8 mouse cellular contexts compared by ENCODE assay signal in the genomic region with DNA sequence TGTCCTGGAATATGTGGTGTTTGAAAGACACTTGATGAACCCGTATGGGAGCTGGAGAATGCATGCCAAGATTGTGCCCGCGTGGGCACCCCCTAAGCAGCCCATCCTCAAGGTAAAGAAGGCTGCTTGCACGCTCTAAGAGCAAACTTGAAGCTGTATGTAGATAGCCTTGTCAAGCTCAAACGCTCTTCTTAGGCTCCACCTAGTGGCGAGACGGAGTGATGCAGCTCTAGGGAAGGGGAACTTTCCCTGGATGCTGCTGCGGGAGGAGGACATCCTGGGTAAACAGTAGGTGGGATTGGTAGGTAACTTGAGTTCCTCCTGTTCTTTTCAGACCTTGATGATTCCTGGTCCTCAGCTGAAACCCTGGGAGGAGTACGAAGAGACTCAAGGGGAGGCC. TPM values are rescaled to one million over a fixed set of nuclear protein-coding genes. Genes with fewer than 3 reads are reported as not detected.
DNase-seq lines count a peak whose midpoint lies in the region; ATAC-seq and TF ChIP-seq lines count a peak whose summit lies in the region.

No protein-coding gene starts in this region.

- peak; percentile 88 for TF ChIP-seq CTCF in liver, adult 2 months (IDR thresholded peaks at IDR 0.05; ENCODE audit: low read depth, low read length)
- peak; percentile 97 for TF ChIP-seq CTCF in liver, embryonic 14.5 days (IDR thresholded peaks at IDR 0.05; ENCODE audit: low read depth)

- intact Hi-C loops in heart, postnatal 36 days (cut with DNase I), result loop anchor here (2.0 kb wide), 1 partner anchor 129 kb away; no protein-coding TSS in a partner anchor

- peaks cover 5% of the 10 kb centered on the region for H3K4me1 ChIP-seq in liver, adult 2 months (ENCODE audit: control insufficient read depth, insufficient read depth, low read length)
- 0 out of 2 replicates have a peak, but pooled peaks cover 3% of the 10 kb centered on the region for H3K4me1 ChIP-seq in liver, embryonic 11.5 days (replicated peaks; ENCODE audit: control insufficient read depth, insufficient read depth, low read length)
- H3K4me1 ChIP-seq in liver, embryonic 14.5 days (replicated peaks; ENCODE audit: control insufficient read depth in 2 of 2, insufficient read depth in 2 of 2, low read length in 1 of 2), result peaks cover 0 to 3% of the 10 kb centered on the region in 2 experiments; a peak in 1 of 4 replicates

- H3K27ac ChIP-seq in liver, adult 2 months (replicated peaks; ENCODE audit: insufficient read depth, low read depth, low read length), result no peak overlapping the region
- H3K27ac ChIP-seq in liver, embryonic 11.5 days (ENCODE audit: low read depth, low read length), result no peak overlapping the region
- no peak overlapping the region for H3K27ac ChIP-seq in liver, embryonic 14.5 days

- no peak overlapping the region for H3K4me2 ChIP-seq in liver, embryonic 11.5 days
- no peak overlapping the region for H3K4me2 ChIP-seq in liver, embryonic 14.5 days (ENCODE audit: low read depth)

- H3K36me3 ChIP-seq in liver, adult 2 months (ENCODE audit: control insufficient read depth, insufficient read depth, low read length), result peaks cover 17% of the 10 kb centered on the region
- peaks cover 43% of the 10 kb centered on the region for H3K36me3 ChIP-seq in liver, embryonic 11.5 days (ENCODE audit: control insufficient read depth, insufficient read depth, low read length)
- peaks cover 15% of the 10 kb centered on the region for H3K36me3 ChIP-seq in liver, embryonic 14.5 days (replicated peaks; ENCODE audit: control insufficient read depth, insufficient read depth, low read depth)

- H3K79me2 ChIP-seq in liver, adult 2 months (ENCODE audit: control insufficient read depth, insufficient read depth, low read length), result no peaks in the 10 kb centered on the region

- WGBS in liver, adult 2 months, result 24% methylated on average over 9 of the region's 9 CpGs
- 29% methylated on average over 9 of the region's 9 CpGs for WGBS in liver, embryonic 11.5 days
- WGBS in liver, embryonic 14.5 days (ENCODE audit: insufficient replicate concordance), result 22% methylated on average over 9 of the region's 9 CpGs

- no peak for TF ChIP-seq POLR2A in liver, adult 2 months (IDR thresholded peaks at IDR 0.05; ENCODE audit: extremely low read depth, insufficient read depth, low read length)

- TF ChIP-seq EP300 in liver, embryonic 14.5 days (IDR thresholded peaks at IDR 0.05; ENCODE audit: low read depth), result no peak

- peak; percentile 48 to 64 for DNase-seq in adrenal gland, adult 18-20 months (ENCODE audit: low spot score in 2 of 2)
- DNase-seq in adrenal gland, adult 8-10 months, result no peak
- DNase-seq in liver, adult 2 months (ENCODE audit: extremely low read depth, low read depth, low spot score), result peak; percentile 39
- no peak for DNase-seq in liver, embryonic 11.5 days (ENCODE audit: low spot score)
- peak; percentile 66 for DNase-seq in c-Kit-positive CD71-positive TER-119-positive erythroid progenitor cells, embryonic 14.5 days (ENCODE audit: low spot score)
- DNase-seq in heart, postnatal 36 days, result peak; percentile 65 to 78
- DNase-seq in liver, embryonic 14.5 days (ENCODE audit: low read depth in 3 of 3, low spot score in 3 of 3), result peak in 2 of 3 experiments; percentile 37 to 49
- DNase-seq in right cerebral cortex, postnatal 25 days, result peak; percentile 59

- H3K27me3 ChIP-seq in liver, adult 2 months (ENCODE audit: control insufficient read depth, insufficient read depth, low read length), result no peaks in the 10 kb centered on the region
- H3K27me3 ChIP-seq in liver, embryonic 11.5 days (replicated peaks; ENCODE audit: control insufficient read depth, insufficient read depth, low read length), result no peaks in the 10 kb centered on the region
- H3K27me3 ChIP-seq in liver, embryonic 14.5 days (ENCODE audit: control insufficient read depth, insufficient read depth, low read length), result no peaks in the 10 kb centered on the region

- H3K9ac ChIP-seq in liver, adult 2 months (ENCODE audit: low read depth, low read length), result no peak overlapping the region
- H3K9ac ChIP-seq in liver, embryonic 11.5 days (ENCODE audit: low read depth, low read length), result no peak overlapping the region
- no peak overlapping the region for H3K9ac ChIP-seq in liver, embryonic 14.5 days (replicated peaks)

- ATAC-seq in liver, embryonic 11.5 days (replicated peaks; ENCODE audit: low FRiP score), result no peak
- ATAC-seq in liver, embryonic 14.5 days (ENCODE audit: insufficient read depth), result no peak

- no peak overlapping the region for H3K4me3 ChIP-seq in liver, adult 2 months (ENCODE audit: insufficient read depth, low read depth, low read length)
- H3K4me3 ChIP-seq in liver, embryonic 11.5 days (ENCODE audit: low read depth, low read length), result no peak overlapping the region
- no peak overlapping the region for H3K4me3 ChIP-seq in liver, embryonic 14.5 days (ENCODE audit: insufficient read depth in 1 of 2, low read depth in 2 of 2, low read length in 2 of 2)

- no peaks in the 10 kb centered on the region for H3K9me3 ChIP-seq in liver, embryonic 11.5 days (ENCODE audit: control insufficient read depth, low read length)
- H3K9me3 ChIP-seq in liver, embryonic 14.5 days (ENCODE audit: control insufficient read depth, low read length), result no peaks in the 10 kb centered on the region

RNA-seq across cellular contexts. Expression of a gene that starts 12.6 kb away (rescaled TPM):
- total RNA-seq in adrenal gland, adult 18-20 months (2021), result 10 to 100 TPM; 29.7 to 40.0 TPM
- total RNA-seq in adrenal gland, adult 8-10 months (2022), result 10 to 100 TPM; 31.1 to 42.8 (median 35.9) TPM
- total RNA-seq in liver, adult 2 months (2014; rRNA removed), result 19.0 and 19.9 TPM in 2 replicates
- polyA plus RNA-seq in liver, adult 2 months (2012; rRNA removed), result 12.8 and 13.3 TPM in 2 replicates
- 62.4 and 63.2 TPM in 2 replicates for polyA plus RNA-seq in liver, embryonic 11.5 days (2014; fragmentation: Nextera tagmentation; extraction: Ambion mirVana)
- total RNA-seq in heart, postnatal 36 days (2021), result 10 to 100 TPM; 55.3 to 65.3 TPM
- 7.7 and 13.1 TPM in 2 replicates for polyA plus RNA-seq in liver, embryonic 14.5 days (2012; rRNA removed)
- 22.8 and 26.4 TPM in 2 replicates for polyA plus RNA-seq in liver, embryonic 14.5 days (2014; fragmentation: Nextera tagmentation; extraction: Ambion mirVana)

RNA-seq across cellular contexts. Expression of a gene that starts 23.7 kb away (rescaled TPM):
- total RNA-seq in adrenal gland, adult 18-20 months (2021), result 1 to 10 TPM; 1.3 to 2.0 TPM
- 1 to 10 TPM in 3 of 4 experiments, under 1 TPM in 1; 0.96 to 6.4 (median 4.0) TPM for total RNA-seq in adrenal gland, adult 8-10 months (2022)
- not detected in 2 replicates for total RNA-seq in liver, adult 2 months (2014; rRNA removed)
- polyA plus RNA-seq in liver, adult 2 months (2012; rRNA removed), result 0.01 TPM in 1 of 2 replicates, not detected in the other
- polyA plus RNA-seq in liver, embryonic 11.5 days (2014; fragmentation: Nextera tagmentation; extraction: Ambion mirVana), result 0.03 TPM in 2 replicates
- total RNA-seq in heart, postnatal 36 days (2021), result under 1 TPM; 0.08 to 0.11 TPM
- polyA plus RNA-seq in liver, embryonic 14.5 days (2012; rRNA removed), result 0.01 TPM in 1 of 2 replicates, not detected in the other
- polyA plus RNA-seq in liver, embryonic 14.5 days (2014; fragmentation: Nextera tagmentation; extraction: Ambion mirVana), result not detected in 2 replicates

RNA-seq across cellular contexts. Expression of a gene that starts 34.2 kb away (rescaled TPM):
- 10 to 100 TPM; 21.1 to 22.2 TPM for total RNA-seq in adrenal gland, adult 18-20 months (2021)
- total RNA-seq in adrenal gland, adult 8-10 months (2022), result 10 to 100 TPM; 22.2 to 28.3 (median 24.9) TPM
- 4.0 TPM in 2 replicates for total RNA-seq in liver, adult 2 months (2014; rRNA removed)
- polyA plus RNA-seq in liver, adult 2 months (2012; rRNA removed), result 3.1 and 3.7 TPM in 2 replicates
- 2.2 and 2.4 TPM in 2 replicates for polyA plus RNA-seq in liver, embryonic 11.5 days (2014; fragmentation: Nextera tagmentation; extraction: Ambion mirVana)
- 10 to 100 TPM; 18.3 to 19.6 TPM for total RNA-seq in heart, postnatal 36 days (2021)
- polyA plus RNA-seq in liver, embryonic 14.5 days (2012; rRNA removed), result 2.1 and 2.4 TPM in 2 replicates
- 0.38 and 0.53 TPM in 2 replicates for polyA plus RNA-seq in liver, embryonic 14.5 days (2014; fragmentation: Nextera tagmentation; extraction: Ambion mirVana)

RNA-seq across cellular contexts. Expression of a gene that starts 47.7 kb away (rescaled TPM):
- total RNA-seq in adrenal gland, adult 18-20 months (2021), result 10 to 100 TPM; 72.7 to 88.5 TPM
- total RNA-seq in adrenal gland, adult 8-10 months (2022), result 100 to 1,000 TPM in 2 of 4 experiments, 10 to 100 TPM in 2; 79.8 to 128 (median 106) TPM
- 12.2 and 21.2 TPM in 2 replicates for total RNA-seq in liver, adult 2 months (2014; rRNA removed)
- polyA plus RNA-seq in liver, adult 2 months (2012; rRNA removed), result 7.1 and 9.1 TPM in 2 replicates
- 52.1 and 60.2 TPM in 2 replicates for polyA plus RNA-seq in liver, embryonic 11.5 days (2014; fragmentation: Nextera tagmentation; extraction: Ambion mirVana)
- total RNA-seq in heart, postnatal 36 days (2021), result 10 to 100 TPM; 79.6 to 87.6 TPM
- 4.3 and 8.5 TPM in 2 replicates for polyA plus RNA-seq in liver, embryonic 14.5 days (2012; rRNA removed)
- polyA plus RNA-seq in liver, embryonic 14.5 days (2014; fragmentation: Nextera tagmentation; extraction: Ambion mirVana), result 14.4 and 15.1 TPM in 2 replicates

Comparison
In these comparisons a context has a peak if more than half of its experiments do, and no peak if none do; other contexts are left out.
1. DNase-seq: peak in adrenal gland, adult 18-20 months (2 of 2), liver, adult 2 months (single experiment), c-Kit-positive CD71-positive TER-119-positive erythroid progenitor cells, embryonic 14.5 days (single experiment), heart, postnatal 36 days (2 of 2), liver, embryonic 14.5 days (2 of 3) and right cerebral cortex, postnatal 25 days (single experiment); none in adrenal gland, adult 8-10 months (single experiment) and liver, embryonic 11.5 days (single experiment).